Mouse (Mus musculus) lung, embryonic 16.5 days (tissue): ENCODE data around the gene Tubg1. TPM values are rescaled to one million over a fixed set of nuclear protein-coding genes. Genes with fewer than 3 reads are reported as not detected.

Source experiments
- ATAC-seq: fragments of 200-750 bp; cut with Nextera tagmentation; 2 replicates; pipeline ENCODE4 v1.8.0; 2017; ENCODE audit warnings: low read depth, mild to moderate bottlenecking, moderate library complexity
- H3K27ac ChIP-seq: fragments of 300-500 bp; sonication (generic); 2 replicates; pipeline ENCODE4 v1.5.1; 2014; ENCODE audit warnings: mild to moderate bottlenecking, control low read depth, low read length
- H3K27me3 ChIP-seq: fragments of 300-500 bp; sonication (generic); 2 replicates; pipeline ENCODE4 v1.6.1; 2014; ENCODE audit warnings: low read depth, low read length, mixed read lengths; ENCODE audit not compliant: control insufficient read depth, insufficient read depth
- H3K36me3 ChIP-seq: fragments of 300-500 bp; sonication (generic); 2 replicates; pipeline ENCODE4 v1.6.1; 2014; ENCODE audit warnings: low read length; ENCODE audit not compliant: control insufficient read depth, insufficient read depth
- H3K4me1 ChIP-seq: fragments of 300-500 bp; sonication (generic); replicated peaks from 2 replicates; pipeline ENCODE4 v1.6.1; 2014; ENCODE audit warnings: low read length, mixed read lengths; ENCODE audit not compliant: control insufficient read depth, insufficient read depth
- H3K4me2 ChIP-seq: fragments of 300-500 bp; sonication (generic); 2 replicates; pipeline ENCODE4 v1.6.1; 2014; ENCODE audit warnings: low read depth, low read length, control low read depth
- H3K4me3 ChIP-seq: fragments of 300-500 bp; sonication (generic); 2 replicates; pipeline ENCODE4 v1.5.1; 2014; ENCODE audit warnings: mild to moderate bottlenecking, low read length, control low read depth
- H3K9ac ChIP-seq: fragments of 300-500 bp; sonication (generic); 2 replicates; pipeline ENCODE4 v1.6.1; 2014; ENCODE audit warnings: low read length, control low read depth
- H3K9me3 ChIP-seq: fragments of 300-500 bp; sonication (generic); 2 replicates; pipeline ENCODE4 v1.6.1; 2016; ENCODE audit warnings: low read length; ENCODE audit not compliant: control insufficient read depth
- WGBS: fragments of 180-500 bp; shearing (Covaris S2); extraction: QIAGEN DNeasy Blood & Tissue Kit; methylation state at CpG from one replicate; pipeline ENCODE4 v1.1.7; 2014; 5-methylcytosine and 5-hydroxymethylcytosine counted together
- polyA plus RNA-seq: library from polyadenylated mRNA; unstranded; fragments of >200 nt; fragmentation: Nextera tagmentation; extraction: Ambion mirVana; gene quantifications from 2 replicates; pipeline ENCODE4 v1.2.1, GENCODE M21; 2015

Tubg1 gene
- polyA plus RNA-seq, 1 experiment from 2014 or later = 82.1 TPM

GRCm38 (mm10) chr11:101143338-101144225, 23.8 kb downstream of the Tubg1 start:
- peak overlapping the region; percentile 52 for H3K9ac ChIP-seq
- no peak overlapping the region for H3K27ac ChIP-seq
- peak; percentile 49; the same call in 1 of the 2 replicates for ATAC-seq

GRCm38 (mm10) chr11:101146377-101146776, 26.6 kb downstream of the Tubg1 start:
- Histone ChIP-seq H3K36me3 (no peaks in the 10 kb centered on the region), H3K4me2 (no peak overlapping the region), H3K4me3 (no peak overlapping the region), H3K4me1 (peaks cover 17% of the 10 kb centered on the region), H3K9ac (no peak overlapping the region), H3K27ac (no peak overlapping the region), H3K9me3 (no peaks in the 10 kb centered on the region), H3K27me3 (no peaks in the 10 kb centered on the region)
- no peak for ATAC-seq
- WGBS = 33% methylated on average over 10 of the region's 10 CpGs

More at GRCm38 (mm10) chr11:101143338-101144225, 23.8 kb downstream of the Tubg1 start:
- Histone ChIP-seq H3K36me3 (no peaks in the 10 kb centered on the region), H3K9me3 (no peaks in the 10 kb centered on the region), H3K4me2 (peak overlapping the region; percentile 59), H3K27me3 (no peaks in the 10 kb centered on the region), H3K4me1 (peaks cover 7% of the 10 kb centered on the region), H3K4me3 (peak overlapping the region; percentile 37)
- WGBS = 22% methylated on average over 19 of the region's 19 CpGs

GRCm38 (mm10) chr11:101148751-101149150, 29.0 kb downstream of the Tubg1 start:
- Histone ChIP-seq H3K9me3 (no peaks in the 10 kb centered on the region), H3K27ac (peak overlapping the region; percentile 63), H3K27me3 (no peaks in the 10 kb centered on the region), H3K4me3 (no peak overlapping the region), H3K4me1 (peaks cover 16% of the 10 kb centered on the region), H3K36me3 (no peaks in the 10 kb centered on the region), H3K4me2 (no peak overlapping the region), H3K9ac (peak overlapping the region; percentile 44; the same call in 1 of the 2 replicates)
- no peak for ATAC-seq
- 66% methylated on average over 10 of the region's 10 CpGs for WGBS

GRCm38 (mm10) chr11:101149178-101150105, 29.7 kb downstream of the Tubg1 start:
- Histone ChIP-seq H3K27me3 (no peaks in the 10 kb centered on the region), H3K36me3 (no peaks in the 10 kb centered on the region), H3K9me3 (no peaks in the 10 kb centered on the region), H3K4me1 (peaks cover 12% of the 10 kb centered on the region), H3K27ac (peak overlapping the region; percentile 63), H3K4me3 (no peak overlapping the region), H3K4me2 (0 out of 2 replicates have a peak overlapping the region, but pooled peaks have one; percentile 17), H3K9ac (peak overlapping the region; percentile 44)
- ATAC-seq = peak; percentile 74
- 31% methylated on average over 9 of the region's 9 CpGs for WGBS

GRCm38 (mm10) chr11:101151063-101151462, 31.3 kb downstream of the Tubg1 start:
- H3K9ac ChIP-seq = no peak overlapping the region
- no peak overlapping the region for H3K27ac ChIP-seq
- H3K9me3 ChIP-seq = no peaks in the 10 kb centered on the region
- no peaks in the 10 kb centered on the region for H3K27me3 ChIP-seq
- no peak for ATAC-seq
- 54% methylated on average over 2 of the region's 2 CpGs for WGBS
- no peak overlapping the region for H3K4me2 ChIP-seq
- H3K4me3 ChIP-seq = no peak overlapping the region
- H3K4me1 ChIP-seq = peaks cover 17% of the 10 kb centered on the region
- H3K36me3 ChIP-seq = no peaks in the 10 kb centered on the region

GRCm38 (mm10) chr11:101152825-101153224, 33.1 kb downstream of the Tubg1 start:
- Histone ChIP-seq H3K4me1 (peaks cover 18% of the 10 kb centered on the region), H3K9me3 (no peaks in the 10 kb centered on the region), H3K27ac (no peak overlapping the region), H3K9ac (no peak overlapping the region), H3K4me2 (no peak overlapping the region), H3K4me3 (no peak overlapping the region), H3K36me3 (no peaks in the 10 kb centered on the region), H3K27me3 (no peaks in the 10 kb centered on the region)
- no peak for ATAC-seq
- WGBS = 74% methylated on average over 1 of the region's 1 CpGs

DNA sequence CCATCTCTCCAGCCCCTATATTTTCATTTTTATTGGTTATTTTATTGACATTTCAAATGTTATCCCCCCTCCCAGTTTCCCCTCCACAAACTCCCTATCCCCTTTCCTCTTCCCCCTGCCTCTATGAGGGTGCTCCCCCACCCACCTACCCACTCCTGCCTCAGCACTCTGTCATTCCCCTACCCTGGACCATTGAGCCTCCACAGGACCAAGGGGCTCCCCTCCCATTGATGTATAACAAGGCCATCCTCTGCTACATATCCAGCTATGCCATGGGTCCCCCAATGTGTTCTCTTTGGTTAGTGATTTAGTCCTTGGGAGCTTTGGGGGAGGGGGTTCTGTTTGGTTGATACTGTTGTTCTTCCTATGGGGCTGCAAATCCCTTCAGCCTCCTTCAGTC, 34.9 kb downstream of the Tubg1 start:
- no peak for ATAC-seq
- Histone ChIP-seq H3K4me3 (no peak overlapping the region), H3K27ac (no peak overlapping the region), H3K9ac (no peak overlapping the region), H3K9me3 (no peaks in the 10 kb centered on the region), H3K27me3 (no peaks in the 10 kb centered on the region), H3K36me3 (no peaks in the 10 kb centered on the region), H3K4me1 (peaks cover 8% of the 10 kb centered on the region), H3K4me2 (no peak overlapping the region)

GRCm38 (mm10) chr11:101155151-101155550, 35.4 kb downstream of the Tubg1 start:
- no peaks in the 10 kb centered on the region for H3K36me3 ChIP-seq
- H3K4me3 ChIP-seq = no peak overlapping the region
- 59% methylated on average over 6 of the region's 6 CpGs for WGBS
- no peak for ATAC-seq
- H3K27ac ChIP-seq = no peak overlapping the region
- H3K9me3 ChIP-seq = no peaks in the 10 kb centered on the region
- peak overlapping the region; percentile 89; the same call in 1 of the 2 replicates for H3K4me2 ChIP-seq
- H3K9ac ChIP-seq = no peak overlapping the region
- peaks cover 6% of the 10 kb centered on the region for H3K4me1 ChIP-seq
- H3K27me3 ChIP-seq = no peaks in the 10 kb centered on the region
